Mouse (Mus musculus): ENCODE data around the gene Acadsb. TPM values are rescaled to one million over a fixed set of nuclear protein-coding genes. Genes with fewer than 3 reads are reported as not detected.
A peak's percentile ranks its signal among the peaks of the same experiment; 100 is the strongest.
"Not testable (repeated sequence)": the region's sequence is repeated elsewhere in the genome, so short reads cannot be mapped to it uniquely, and the experiment has no call there.

Acadsb gene
- 100 to 1,000 TPM; 183 to 187 TPM for total RNA-seq (2021)
- long read RNA-seq, experiment 1, full-length matches to known transcripts: 7 of 13 reads
- long read RNA-seq, experiment 1, partial matches to known transcripts: 2 of 13 reads
- long read RNA-seq, experiment 1, other reads (novel, unspliced or antisense): 4 of 13 reads
- long read RNA-seq, experiment 2, full-length matches to known transcripts: 41 of 45 reads
- long read RNA-seq, experiment 2, partial matches to known transcripts: 0 of 45 reads
- long read RNA-seq, experiment 2, other reads (novel, unspliced or antisense): 4 of 45 reads

GRCm38 (mm10) chr7:131410416-131411058 lies at the start of gene Acadsb, which contains the start of gene Ikzf5:
Gene Acadsb, plus strand, starts transcription at chr7:131410601.
Gene Ikzf5, minus strand, starts transcription at chr7:131410521.
- DNase-seq (ENCODE audit: low spot score in 2 of 2): peak; percentile 98 to 99

- DNase-seq (ENCODE audit: low spot score in 2 of 2): no peak
Measured at GRCm38 (mm10) chr7:131362269-131362614, 48.2 kb upstream of the Acadsb start.

- peak; percentile 66 to 89 for DNase-seq (ENCODE audit: low spot score in 2 of 2)
Measured at GRCm38 (mm10) chr7:131362615-131363300, 47.6 kb upstream of the Acadsb start, which contains the start of gene 2310057M21Rik. Gene 2310057M21Rik, minus strand, starts transcription at chr7:131362759.

DNA sequence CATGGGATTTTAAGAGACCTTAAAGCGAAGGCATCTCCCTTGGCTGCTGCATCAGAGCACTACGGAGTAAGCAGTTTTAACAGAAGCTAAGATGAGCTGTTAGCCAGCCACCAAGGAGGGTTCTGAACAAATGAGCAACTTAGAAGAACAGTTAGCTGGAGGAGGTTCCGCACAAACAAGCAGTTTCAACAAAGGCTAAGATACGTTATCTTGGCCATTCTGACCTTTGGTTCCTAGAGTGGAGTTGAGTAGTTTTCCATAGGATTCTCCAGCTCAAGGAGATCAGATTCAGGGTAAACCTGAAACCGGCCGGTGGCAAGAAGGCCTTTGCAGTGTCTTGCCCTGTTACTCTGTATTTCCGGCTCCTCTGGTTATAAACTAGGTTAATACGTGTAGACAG lies 46.3 kb upstream of the Acadsb start:
- no peak for DNase-seq (ENCODE audit: low spot score in 2 of 2)

DNA sequence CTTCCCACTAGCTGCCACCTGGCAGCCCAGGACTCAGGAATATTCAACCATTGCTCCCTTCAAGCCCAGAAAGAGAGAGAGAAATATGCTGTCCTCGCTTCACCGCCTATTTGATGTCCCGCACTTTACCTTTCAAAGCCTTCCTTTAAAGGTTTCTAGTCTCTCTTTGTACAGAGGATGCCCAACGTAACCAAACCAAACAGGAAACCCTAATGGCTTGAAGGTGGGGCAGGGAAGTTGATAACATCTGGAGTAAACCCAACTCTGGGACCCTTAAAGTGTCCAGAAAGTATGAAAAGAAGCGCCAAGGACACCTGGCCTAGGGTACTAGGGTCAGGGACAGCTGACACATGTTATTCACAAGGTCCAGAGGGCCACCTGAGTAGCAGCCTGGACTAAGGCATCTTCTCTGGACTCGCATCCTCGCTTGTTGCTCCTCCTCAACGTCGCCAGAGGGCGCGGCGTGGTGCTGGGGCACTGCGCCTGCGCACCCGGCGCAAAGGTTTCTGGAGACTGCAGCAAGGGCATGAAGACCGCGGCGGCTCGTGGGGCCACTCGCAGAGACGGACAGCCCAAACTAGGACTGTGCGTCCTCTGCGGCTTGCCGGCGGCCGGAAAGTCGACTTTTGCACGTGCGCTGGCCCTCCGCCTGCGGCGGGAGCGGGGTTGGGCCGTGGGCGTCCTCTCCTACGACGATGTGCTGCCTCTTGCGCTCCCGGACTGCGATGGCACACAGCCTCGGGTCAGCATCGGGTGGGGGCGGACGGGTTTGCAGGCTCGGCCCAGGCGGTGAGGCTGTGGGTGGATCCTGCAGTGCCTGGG lies 39.5 kb upstream of the Acadsb start, which contains the start of gene Pstk:
Pstk (plus strand) TSS at position 494 of the 822 bp plus-strand sequence.
- peak; percentile 82 to 83 for DNase-seq (ENCODE audit: low spot score in 2 of 2)

DNA sequence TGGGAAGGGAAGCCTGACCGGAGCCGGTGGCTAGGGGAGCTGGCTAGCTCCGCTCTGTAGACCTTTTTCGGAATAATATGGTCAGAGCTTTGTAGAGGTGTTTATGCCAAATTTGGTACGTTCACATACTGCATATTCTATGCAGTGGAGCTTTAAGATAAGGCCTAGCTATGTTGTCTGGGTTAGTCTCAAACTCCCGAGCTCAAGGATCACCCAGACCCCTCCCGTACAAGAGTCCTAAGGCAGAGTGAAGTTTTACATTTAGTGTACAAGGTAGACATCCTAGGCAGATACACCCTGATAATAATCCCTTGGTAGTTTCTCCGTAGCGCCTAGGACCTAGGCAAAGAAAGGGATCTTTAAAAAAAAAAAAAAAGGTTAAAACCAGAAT lies 38.9 kb upstream of the Acadsb start:
- no peak for DNase-seq (ENCODE audit: low spot score in 2 of 2)

GRCm38 (mm10) chr7:131371880-131372651 lies 38.3 kb upstream of the Acadsb start:
- no peak for DNase-seq (ENCODE audit: low spot score in 2 of 2)

DNA sequence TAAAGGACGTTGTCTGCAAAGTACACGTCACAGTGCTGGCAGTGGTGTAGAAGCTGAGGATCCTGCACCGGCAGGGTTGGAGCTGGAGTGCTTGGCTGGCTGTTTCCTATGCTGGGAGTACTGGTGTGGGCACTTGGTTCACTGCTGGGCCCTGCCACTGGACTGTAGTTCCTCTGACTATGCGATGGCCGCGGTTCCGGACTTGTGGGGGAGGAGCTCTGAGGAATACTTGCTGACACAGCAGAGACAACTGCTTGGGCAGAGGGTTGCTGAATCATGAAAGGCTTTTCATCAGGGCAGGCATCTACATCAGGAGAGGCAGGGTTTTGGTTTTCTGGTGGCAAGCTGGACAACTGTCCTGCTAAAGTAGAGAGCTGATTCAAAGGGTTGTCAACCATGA lies 18.6 kb upstream of the Acadsb start:
- DNase-seq (ENCODE audit: low spot score in 2 of 2): not testable (repeated sequence)

- DNase-seq (ENCODE audit: low spot score in 2 of 2): no peak
Measured at GRCm38 (mm10) chr7:131409321-131409987, 947 bp upstream of the Acadsb start.

- DNase-seq (ENCODE audit: low spot score in 2 of 2): peak in 1 of 2 experiments; percentile 16
Measured at GRCm38 (mm10) chr7:131409988-131410385, 414 bp upstream of the Acadsb start.

GRCm38 (mm10) chr7:131411221-131411940 lies 980 bp downstream of the Acadsb start:
- no peak for DNase-seq (ENCODE audit: low spot score in 2 of 2)

GRCm38 (mm10) chr7:131411941-131412270 lies 1.5 kb downstream of the Acadsb start:
- no peak for DNase-seq (ENCODE audit: low spot score in 2 of 2)

DNA sequence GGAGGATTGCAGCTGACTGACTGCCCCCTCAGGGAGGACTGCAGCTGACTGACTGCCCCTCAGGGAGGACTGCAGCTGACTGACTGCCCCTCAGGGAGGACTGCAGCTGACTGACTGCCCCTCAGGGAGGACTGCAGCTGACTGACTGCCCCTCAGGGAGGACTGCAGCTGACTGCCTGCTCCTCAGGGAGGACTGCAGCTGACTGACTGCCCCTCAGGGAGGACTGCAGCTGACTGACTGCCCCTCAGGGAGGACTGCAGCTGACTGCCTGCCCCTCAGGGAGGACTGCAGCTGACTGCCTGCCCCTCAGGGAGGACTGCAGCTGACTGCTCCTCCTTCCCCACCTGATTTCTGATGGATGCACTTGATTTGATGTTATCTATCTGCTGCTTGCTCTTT lies 6.3 kb downstream of the Acadsb start:
- DNase-seq (ENCODE audit: low spot score in 2 of 2): not testable (repeated sequence)

- DNase-seq (ENCODE audit: low spot score in 2 of 2): no peak
Measured at GRCm38 (mm10) chr7:131417605-131418004, 7.2 kb downstream of the Acadsb start.

DNA sequence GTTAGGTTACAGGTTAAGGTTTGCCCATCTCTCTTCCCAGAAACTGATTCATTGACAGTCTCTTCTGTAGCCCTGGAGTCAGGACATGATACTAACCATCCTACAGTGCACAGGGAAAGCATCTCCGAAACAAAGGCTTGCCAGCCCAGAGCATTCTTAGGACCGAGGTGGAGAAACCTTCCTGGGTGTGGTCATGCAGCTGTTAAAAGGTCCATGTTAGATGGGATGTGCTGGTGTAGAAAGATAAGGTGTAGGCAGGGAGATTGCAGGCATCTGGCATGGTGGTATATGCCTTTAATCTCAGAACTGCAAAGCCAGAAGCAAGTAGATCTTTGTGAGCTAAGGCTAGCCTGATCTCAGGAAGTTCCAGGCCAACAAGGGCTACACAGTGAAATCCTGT lies 14.5 kb downstream of the Acadsb start:
- no peak for DNase-seq (ENCODE audit: low spot score in 2 of 2)

GRCm38 (mm10) chr7:131427331-131427730 lies 16.9 kb downstream of the Acadsb start:
- no peak for DNase-seq (ENCODE audit: low spot score in 2 of 2)

DNA sequence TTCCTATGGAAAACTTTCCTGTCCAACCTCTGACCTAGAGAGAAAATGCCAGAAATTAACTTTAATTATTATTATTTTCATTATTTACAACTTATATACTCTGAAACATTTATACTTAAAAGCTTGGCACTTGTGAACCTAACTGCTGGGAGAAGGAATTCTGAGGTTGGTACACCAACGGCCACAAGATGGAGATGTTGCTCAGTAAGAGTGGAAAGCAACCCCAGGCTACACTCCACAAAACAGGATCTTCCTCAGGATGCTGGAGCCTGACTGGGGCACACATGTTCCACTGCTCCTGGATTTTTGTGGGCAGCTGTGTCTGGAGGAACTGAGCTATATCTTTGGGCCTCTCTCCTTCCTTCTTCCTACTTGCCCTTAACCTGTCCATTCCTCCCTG lies 21.8 kb downstream of the Acadsb start:
- DNase-seq (ENCODE audit: low spot score in 2 of 2): no peak

- DNase-seq (ENCODE audit: low spot score in 2 of 2): no peak
Measured at GRCm38 (mm10) chr7:131434276-131434675, 23.9 kb downstream of the Acadsb start.

DNA sequence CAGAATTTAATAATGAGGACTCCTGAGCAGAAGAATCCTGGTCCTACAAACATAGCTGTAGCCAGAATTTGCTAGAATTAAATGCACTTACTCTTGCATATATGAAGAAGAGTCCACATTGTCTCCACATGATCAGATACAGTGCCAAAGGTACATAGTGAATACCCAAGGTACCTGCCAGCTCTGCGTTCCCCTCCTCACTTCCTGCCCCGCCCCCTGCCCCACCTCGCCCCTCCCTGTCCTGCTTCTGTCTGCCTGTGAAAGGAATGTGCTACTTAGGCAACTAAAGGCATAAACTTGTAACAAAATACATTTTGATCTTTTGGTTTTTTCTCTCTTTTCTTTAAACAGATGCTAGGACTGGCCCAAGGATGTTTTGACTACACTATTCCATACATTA lies 26.6 kb downstream of the Acadsb start:
- DNase-seq (ENCODE audit: low spot score in 2 of 2): no peak

Data from adrenal gland, postnatal 4 days (tissue).